Mouse (Mus musculus): ENCODE data around the gene Bub1b. TPM values are rescaled to one million over a fixed set of nuclear protein-coding genes. Genes with fewer than 3 reads are reported as not detected.

The Bub1b gene
- total and polyA plus RNA-seq, 2 experiments from 2014 or later, result 4.2 to 7.4 TPM

DNA sequence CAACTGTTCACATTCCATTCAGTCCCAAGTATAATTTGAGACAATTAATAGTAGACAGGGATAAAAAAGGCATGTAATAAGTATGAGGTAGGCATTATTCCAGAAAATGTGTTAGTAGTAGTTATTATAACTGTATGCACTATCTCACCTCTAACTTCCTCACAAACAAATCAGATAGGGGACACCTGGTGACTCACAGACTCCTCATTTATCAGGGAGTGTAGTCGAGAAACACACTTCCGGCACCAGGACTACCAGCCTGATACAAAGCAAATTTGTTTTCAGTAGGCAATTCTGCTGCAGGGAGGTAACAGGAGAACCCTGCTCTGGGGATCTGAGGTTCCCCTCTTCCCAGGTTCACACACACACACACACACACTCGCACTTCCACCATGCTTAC lies 24.9 kb upstream of the Bub1b start:
- DNase-seq (ENCODE audit: low spot score), result no peak

DNA sequence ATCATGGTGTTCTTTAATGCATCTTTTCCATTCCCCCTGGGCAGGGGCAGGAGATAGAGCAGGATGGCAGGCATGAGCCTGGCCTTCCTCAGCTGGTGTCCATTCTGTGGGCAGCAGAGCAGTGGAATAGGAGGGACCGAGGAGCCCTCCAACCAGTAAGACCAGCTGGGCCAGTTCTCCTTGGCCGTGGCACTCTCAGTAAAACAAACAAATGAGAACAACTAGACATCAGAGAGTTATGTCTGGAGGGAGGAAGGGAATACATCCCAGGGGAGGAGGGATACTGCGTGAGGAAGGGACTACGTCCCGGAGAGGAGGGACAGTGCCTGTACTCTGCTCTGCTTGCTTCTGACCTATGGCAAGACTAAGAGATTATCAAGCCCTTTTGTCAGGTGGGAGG lies 12.0 kb upstream of the Bub1b start:
- Histone ChIP-seq H3K27me3 (ENCODE audit: insufficient read depth, low read length) (no peaks in the 10 kb centered on the region), H3K27ac (ENCODE audit: low read depth, low read length) (no peak overlapping the region), H3K9ac (replicated peaks; ENCODE audit: low read length, poor library complexity, severe bottlenecking) (no peak overlapping the region), H3K4me1 (ENCODE audit: insufficient read depth, low read length) (no peaks in the 10 kb centered on the region), H3K4me3 (ENCODE audit: low read depth, low read length) (no peak overlapping the region), H3K9me3 (ENCODE audit: low read length) (no peaks in the 10 kb centered on the region), H3K36me3 (ENCODE audit: insufficient read depth, low read length) (no peaks in the 10 kb centered on the region), H3K4me2 (ENCODE audit: low read depth, low read length, poor library complexity, severe bottlenecking) (no peak overlapping the region)
- no peak for ATAC-seq (ENCODE audit: low FRiP score)
- no peak for DNase-seq (ENCODE audit: low spot score)
- TF ChIP-seq CTCF (IDR thresholded peaks at IDR 0.05), result no peak
- 82% methylated on average over 5 of the region's 5 CpGs for WGBS

More for the DNA sequence above, 24.9 kb upstream of the Bub1b start:
- Histone ChIP-seq H3K4me1 (ENCODE audit: insufficient read depth, low read length) (no peaks in the 10 kb centered on the region), H3K36me3 (ENCODE audit: insufficient read depth, low read length) (no peaks in the 10 kb centered on the region), H3K9ac (replicated peaks; ENCODE audit: low read length, poor library complexity, severe bottlenecking) (no peak overlapping the region), H3K4me2 (ENCODE audit: low read depth, low read length, poor library complexity, severe bottlenecking) (no peak overlapping the region), H3K27ac (ENCODE audit: low read depth, low read length) (no peak overlapping the region), H3K27me3 (ENCODE audit: insufficient read depth, low read length) (no peaks in the 10 kb centered on the region), H3K9me3 (ENCODE audit: low read length) (no peaks in the 10 kb centered on the region), H3K4me3 (ENCODE audit: low read depth, low read length) (no peak overlapping the region)
- TF ChIP-seq CTCF (IDR thresholded peaks at IDR 0.05), result no peak
- WGBS, result 92% methylated on average over 3 of the region's 3 CpGs
- no peak for ATAC-seq (ENCODE audit: low FRiP score)

DNA sequence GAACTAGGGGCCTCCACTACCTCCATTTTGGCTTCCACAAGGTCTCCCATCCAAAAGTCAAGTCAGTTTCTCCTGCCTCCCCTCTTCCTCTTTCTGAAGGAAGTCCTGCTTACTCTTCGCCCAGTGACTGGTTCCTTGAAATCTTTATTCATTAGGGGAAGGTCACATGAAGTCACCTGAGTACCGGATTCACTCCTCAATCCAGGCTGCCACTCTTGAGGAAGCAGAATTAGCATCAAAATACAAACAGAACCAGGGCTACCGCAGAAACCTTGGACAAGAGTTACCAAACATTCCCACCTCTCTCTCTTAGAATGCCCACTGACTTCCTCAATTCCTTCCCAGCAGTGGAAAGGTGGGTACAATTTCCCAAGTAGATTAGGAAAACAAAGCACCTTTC lies 10.3 kb upstream of the Bub1b start:
- ATAC-seq (ENCODE audit: low FRiP score), result no peak
- Histone ChIP-seq H3K9ac (replicated peaks; ENCODE audit: low read length, poor library complexity, severe bottlenecking) (no peak overlapping the region), H3K27me3 (ENCODE audit: insufficient read depth, low read length) (no peaks in the 10 kb centered on the region), H3K4me2 (ENCODE audit: low read depth, low read length, poor library complexity, severe bottlenecking) (no peak overlapping the region), H3K4me1 (ENCODE audit: insufficient read depth, low read length) (no peaks in the 10 kb centered on the region), H3K36me3 (ENCODE audit: insufficient read depth, low read length) (no peaks in the 10 kb centered on the region), H3K9me3 (ENCODE audit: low read length) (no peaks in the 10 kb centered on the region), H3K4me3 (ENCODE audit: low read depth, low read length) (no peak overlapping the region), H3K27ac (ENCODE audit: low read depth, low read length) (no peak overlapping the region)
- DNase-seq (ENCODE audit: low spot score), result no peak
- 71% methylated on average over 3 of the region's 3 CpGs for WGBS
- no peak for TF ChIP-seq CTCF (IDR thresholded peaks at IDR 0.05)

DNA sequence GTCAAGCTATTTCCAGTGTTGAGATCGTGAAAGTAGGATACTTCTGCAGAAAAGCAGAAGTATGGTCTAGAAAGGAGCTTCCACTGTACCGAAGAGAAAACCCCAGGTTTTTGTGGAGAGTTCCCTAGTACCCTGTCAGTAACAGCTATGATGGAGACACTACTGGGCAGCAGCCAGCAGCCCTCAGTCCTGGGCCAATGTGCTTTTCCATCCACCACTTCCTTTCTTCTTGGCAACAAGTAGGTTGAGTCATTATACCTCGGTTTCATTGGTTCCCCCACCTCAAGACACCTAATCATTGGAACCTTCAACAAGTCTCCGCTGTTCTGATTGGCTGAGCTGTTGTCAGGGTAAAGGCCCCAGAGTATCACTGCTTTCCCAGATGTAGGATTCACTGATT lies 6.9 kb upstream of the Bub1b start:
- Histone ChIP-seq H3K4me1 (ENCODE audit: insufficient read depth, low read length) (no peaks in the 10 kb centered on the region), H3K36me3 (ENCODE audit: insufficient read depth, low read length) (no peaks in the 10 kb centered on the region), H3K4me3 (ENCODE audit: low read depth, low read length) (no peak overlapping the region), H3K9ac (replicated peaks; ENCODE audit: low read length, poor library complexity, severe bottlenecking) (no peak overlapping the region), H3K27me3 (ENCODE audit: insufficient read depth, low read length) (no peaks in the 10 kb centered on the region), H3K4me2 (ENCODE audit: low read depth, low read length, poor library complexity, severe bottlenecking) (no peak overlapping the region), H3K9me3 (ENCODE audit: low read length) (no peaks in the 10 kb centered on the region), H3K27ac (ENCODE audit: low read depth, low read length) (no peak overlapping the region)
- DNase-seq (ENCODE audit: low spot score), result no peak
- no peak for TF ChIP-seq CTCF (IDR thresholded peaks at IDR 0.05)
- WGBS, result 90% methylated on average over 4 of the region's 4 CpGs
- no peak for ATAC-seq (ENCODE audit: low FRiP score)

DNA sequence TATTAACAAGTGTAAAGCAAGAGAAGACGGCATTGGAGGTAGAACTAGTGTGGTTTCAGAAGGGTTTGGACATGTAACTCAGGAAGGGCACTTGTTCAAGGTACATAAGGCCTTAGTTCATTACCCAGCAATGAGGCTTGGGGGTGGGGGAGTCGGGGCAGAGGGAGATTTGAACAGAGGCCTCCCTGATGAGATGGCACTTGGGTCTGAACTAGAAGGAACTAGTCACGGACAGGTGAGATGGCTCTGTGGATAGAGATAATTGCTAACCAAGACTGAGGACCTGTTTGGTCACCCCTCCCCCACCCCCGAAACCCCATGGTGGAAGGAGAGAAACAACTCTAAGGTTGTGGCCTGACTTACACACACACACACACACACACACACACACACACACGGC lies 1.1 kb downstream of the Bub1b start:
- no peaks in the 10 kb centered on the region for H3K36me3 ChIP-seq (ENCODE audit: insufficient read depth, low read length)
- H3K4me2 ChIP-seq (ENCODE audit: low read depth, low read length, poor library complexity, severe bottlenecking), result no peak overlapping the region
- H3K4me3 ChIP-seq (ENCODE audit: low read depth, low read length), result 0 out of 2 replicates have a peak overlapping the region, but pooled peaks have one; percentile 52
- no peak for ATAC-seq (ENCODE audit: low FRiP score)
- WGBS, result 31% methylated on average over 4 of the region's 5 CpGs
- H3K9ac ChIP-seq (replicated peaks; ENCODE audit: low read length, poor library complexity, severe bottlenecking), result no peak overlapping the region
- no peaks in the 10 kb centered on the region for H3K9me3 ChIP-seq (ENCODE audit: low read length)
- DNase-seq (ENCODE audit: low spot score), result no peak
- TF ChIP-seq CTCF (IDR thresholded peaks at IDR 0.05), result no peak
- H3K4me1 ChIP-seq (ENCODE audit: insufficient read depth, low read length), result no peaks in the 10 kb centered on the region
- H3K27ac ChIP-seq (ENCODE audit: low read depth, low read length), result no peak overlapping the region
- H3K27me3 ChIP-seq (ENCODE audit: insufficient read depth, low read length), result no peaks in the 10 kb centered on the region

DNA sequence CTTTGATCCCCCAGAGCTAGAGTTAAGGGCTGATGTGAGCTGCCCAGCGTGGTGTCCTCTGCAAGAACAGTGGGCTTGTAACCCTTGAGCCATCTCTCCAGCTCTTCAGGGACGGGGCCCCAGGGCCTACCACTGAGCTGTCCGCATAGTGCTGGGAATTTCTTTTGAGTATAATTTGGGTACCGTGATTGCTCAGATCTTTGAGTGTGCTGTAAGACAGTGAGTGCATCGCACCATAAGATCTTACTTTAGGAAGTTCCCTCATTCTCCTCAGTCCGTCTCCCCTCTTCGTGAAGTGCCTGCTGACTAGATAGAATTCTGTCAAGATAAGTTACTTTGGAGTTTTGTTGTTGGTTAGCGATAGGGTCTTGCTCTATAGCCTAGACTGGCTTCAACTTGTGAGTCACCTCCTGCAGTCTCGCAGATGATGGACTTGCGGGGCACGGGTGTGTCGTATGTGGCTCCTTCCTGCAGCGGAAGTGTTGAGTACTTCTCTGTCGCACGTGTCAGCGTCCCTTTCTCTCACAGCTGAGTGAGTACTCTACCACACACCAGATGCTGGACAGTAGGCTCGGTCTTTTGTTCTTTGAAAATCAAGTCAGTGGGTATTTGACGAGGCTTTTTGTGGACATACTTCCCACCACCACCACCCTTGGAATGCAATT lies 3.7 kb downstream of the Bub1b start:
- Histone ChIP-seq H3K27me3 (ENCODE audit: insufficient read depth, low read length) (no peaks in the 10 kb centered on the region), H3K36me3 (ENCODE audit: insufficient read depth, low read length) (no peaks in the 10 kb centered on the region), H3K9me3 (ENCODE audit: low read length) (no peaks in the 10 kb centered on the region), H3K9ac (replicated peaks; ENCODE audit: low read length, poor library complexity, severe bottlenecking) (no peak overlapping the region), H3K4me1 (ENCODE audit: insufficient read depth, low read length) (no peaks in the 10 kb centered on the region), H3K4me3 (ENCODE audit: low read depth, low read length) (no peak overlapping the region), H3K4me2 (ENCODE audit: low read depth, low read length, poor library complexity, severe bottlenecking) (no peak overlapping the region), H3K27ac (ENCODE audit: low read depth, low read length) (no peak overlapping the region)
- 90% methylated on average over 18 of the region's 18 CpGs for WGBS
- ATAC-seq (ENCODE audit: low FRiP score) (no peak), DNase-seq (ENCODE audit: low spot score) (no peak)
- TF ChIP-seq CTCF (IDR thresholded peaks at IDR 0.05), result no peak
